Mouse (Mus musculus) heart, embryonic 13.5 days (tissue): ENCODE results near the gene Ier3. TPM values are rescaled to one million over a fixed set of nuclear protein-coding genes. Genes with fewer than 3 reads are reported as not detected.
A peak's percentile ranks its signal among the peaks of the same experiment; 100 is the strongest.
"Not testable (repeated sequence)": the region's sequence is repeated elsewhere in the genome, so short reads cannot be mapped to it uniquely, and the experiment has no call there.

Source experiments
- ATAC-seq: fragments of 200-750 bp; cut with Nextera tagmentation; 2 replicates; pipeline ENCODE4 v1.8.0; 2017; ENCODE audit warnings: moderate TSS enrichment; ENCODE audit not compliant: insufficient number of reproducible peaks, low FRiP score, low TSS enrichment; ENCODE audit errors: extremely low read depth
- H3K27ac ChIP-seq: fragments of 300-500 bp; sonication (generic); replicated peaks from 2 replicates; pipeline ENCODE4 v1.5.1; 2015; ENCODE audit warnings: moderate library complexity, mild to moderate bottlenecking, inconsistent platforms
- H3K27me3 ChIP-seq: fragments of 300-500 bp; sonication (generic); replicated peaks from 2 replicates; pipeline ENCODE4 v1.6.1; 2015; ENCODE audit warnings: mild to moderate bottlenecking, inconsistent platforms
- H3K36me3 ChIP-seq: fragments of 300-500 bp; sonication (generic); 2 replicates; pipeline ENCODE4 v1.6.1; 2015; ENCODE audit warnings: mild to moderate bottlenecking, inconsistent platforms
- H3K4me1 ChIP-seq: fragments of 300-500 bp; sonication (generic); 2 replicates; pipeline ENCODE4 v1.6.1; 2015; ENCODE audit warnings: inconsistent platforms
- H3K4me2 ChIP-seq: fragments of 300-500 bp; sonication (generic); 2 replicates; pipeline ENCODE4 v1.6.1; 2015; ENCODE audit warnings: inconsistent platforms, mild to moderate bottlenecking, moderate library complexity
- H3K4me3 ChIP-seq: fragments of 300-500 bp; sonication (generic); 2 replicates; pipeline ENCODE4 v1.5.1; 2015; ENCODE audit warnings: moderate library complexity, mild to moderate bottlenecking, inconsistent platforms
- H3K9ac ChIP-seq: fragments of 300-500 bp; sonication (generic); 2 replicates; pipeline ENCODE4 v1.6.1; 2015; ENCODE audit warnings: inconsistent platforms, mild to moderate bottlenecking, moderate library complexity
- H3K9me3 ChIP-seq: fragments of 300-500 bp; sonication (generic); 2 replicates; pipeline ENCODE4 v1.6.1; 2016; ENCODE audit warnings: inconsistent platforms
- WGBS: fragments of 180-500 bp; shearing (Covaris S2); methylation state at CpG from one replicate; pipeline ENCODE4 v1.1.7; 2015; ENCODE audit warnings: mixed read lengths; 5-methylcytosine and 5-hydroxymethylcytosine counted together
- polyA plus RNA-seq: library from polyadenylated mRNA; unstranded; fragments of >200 nt; fragmentation: Nextera tagmentation; extraction: Ambion mirVana; gene quantifications from 2 replicates; pipeline ENCODE4 v1.2.1, GENCODE M21; 2015

Gene Ier3
- polyA plus RNA-seq, 1 experiment from 2014 or later = 41.7 TPM

- ATAC-seq = peak; percentile 71
- H3K36me3 ChIP-seq = peaks cover 48% of the 10 kb centered on the region
- peak overlapping the region; percentile 99 for H3K27ac ChIP-seq
- H3K9ac ChIP-seq = peak overlapping the region; percentile 99
- H3K4me3 ChIP-seq = peak overlapping the region; percentile 94
- H3K4me2 ChIP-seq = peak overlapping the region; percentile 90
- under 1% methylated on average over 25 of the region's 25 CpGs for WGBS
- no peaks in the 10 kb centered on the region for H3K27me3 ChIP-seq
- peaks cover 50% of the 10 kb centered on the region for H3K4me1 ChIP-seq
- H3K9me3 ChIP-seq = no peaks in the 10 kb centered on the region
These were observed 15.5 kb downstream of the Ier3 start for GRCm38 (mm10) chr17:35836991-35837422.

GRCm38 (mm10) chr17:35837487-35837886 is 16.0 kb downstream of the Ier3 start:
- H3K4me2 ChIP-seq = peak overlapping the region; percentile 90

DNA sequence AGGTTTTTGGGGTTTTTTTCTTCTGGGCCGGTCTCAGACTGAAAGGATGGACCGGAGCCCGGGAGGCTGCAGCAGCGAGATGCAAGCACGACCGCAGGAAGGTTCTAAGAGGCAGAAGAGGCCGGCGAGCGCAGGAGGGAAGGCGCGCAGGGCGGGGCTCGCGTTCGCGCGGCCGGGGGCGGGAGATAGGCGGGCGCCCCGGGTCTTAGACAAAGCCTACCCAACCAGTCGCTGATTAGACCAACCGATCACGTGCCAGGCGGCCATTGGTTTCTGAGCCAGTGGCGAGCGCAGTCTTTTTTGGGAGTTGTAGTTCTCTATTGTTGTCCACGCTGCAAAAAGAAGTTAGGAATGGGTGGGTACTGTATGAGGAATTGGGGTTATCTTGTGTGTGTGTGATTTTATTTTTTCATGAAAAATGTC is 16.6 kb downstream of the Ier3 start, which contains the start of gene Tubb5:
Gene Tubb5 (minus strand): TSS at position 185 of the 423 bp plus-strand sequence.
- Histone ChIP-seq H3K9ac (peak within 1 kb of the TSS; percentile 99), H3K9me3 (no peaks in the 10 kb centered on the region), H3K27ac (peak within 1 kb of the TSS; percentile 99), H3K36me3 (peaks cover 37% of the 10 kb centered on the region), H3K4me1 (peaks cover 60% of the 10 kb centered on the region), H3K4me3 (peak within 1 kb of the TSS; percentile 94), H3K27me3 (no peaks in the 10 kb centered on the region), H3K4me2 (peak within 1 kb of the TSS; percentile 90)
- under 1% methylated on average over 29 of the region's 29 CpGs for WGBS
- ATAC-seq = peak; percentile 75

More at GRCm38 (mm10) chr17:35837487-35837886, 16.0 kb downstream of the Ier3 start:
- H3K27me3 ChIP-seq = no peaks in the 10 kb centered on the region
- H3K4me1 ChIP-seq = peaks cover 55% of the 10 kb centered on the region
- H3K27ac ChIP-seq = peak overlapping the region; percentile 99
- H3K9me3 ChIP-seq = no peaks in the 10 kb centered on the region
- peaks cover 44% of the 10 kb centered on the region for H3K36me3 ChIP-seq
- WGBS = under 1% methylated on average over 18 of the region's 18 CpGs
- H3K9ac ChIP-seq = peak overlapping the region; percentile 99
- ATAC-seq = no peak
- peak overlapping the region; percentile 94 for H3K4me3 ChIP-seq

- Histone ChIP-seq H3K27ac (peak overlapping the region; percentile 99), H3K9me3 (no peaks in the 10 kb centered on the region), H3K9ac (peak overlapping the region; percentile 82), H3K4me2 (peak overlapping the region; percentile 90), H3K27me3 (no peaks in the 10 kb centered on the region), H3K4me1 (peaks cover 57% of the 10 kb centered on the region), H3K4me3 (peak overlapping the region; percentile 94), H3K36me3 (peaks cover 33% of the 10 kb centered on the region)
- no peak for ATAC-seq
- 4% methylated on average over 5 of the region's 5 CpGs for WGBS
These were observed 17.1 kb downstream of the Ier3 start for GRCm38 (mm10) chr17:35838570-35838969.

DNA sequence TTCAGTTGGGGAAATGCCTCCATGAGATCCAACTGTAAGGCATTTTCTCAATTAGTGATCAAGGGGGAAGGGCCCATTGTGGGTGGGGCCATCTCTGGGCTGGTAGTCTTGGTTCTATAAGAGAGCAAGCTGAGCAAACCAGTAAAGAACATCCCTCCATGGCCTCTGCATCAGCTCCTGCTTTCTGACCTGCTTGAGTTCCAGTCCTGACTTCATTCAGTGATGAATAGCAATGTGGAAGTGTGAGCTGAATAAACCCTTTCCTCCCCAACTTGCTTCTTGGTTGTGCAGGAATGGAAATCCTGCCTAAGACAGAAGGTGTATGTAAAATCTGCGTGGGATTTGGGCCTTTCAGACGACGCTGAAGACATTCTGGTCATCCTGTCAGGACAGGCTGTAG is 17.5 kb downstream of the Ier3 start:
- ATAC-seq, H3K27me3 ChIP-seq, H3K9me3 ChIP-seq: not testable (repeated sequence)
- H3K9ac ChIP-seq = peak overlapping the region; percentile 82
- H3K36me3 ChIP-seq = peaks cover 30% of the 10 kb centered on the region
- WGBS = 54% methylated on average over 3 of the region's 3 CpGs
- H3K27ac ChIP-seq = peak overlapping the region; percentile 99
- H3K4me1 ChIP-seq = peaks cover 53% of the 10 kb centered on the region
- H3K4me3 ChIP-seq = peak overlapping the region; percentile 94
- peak overlapping the region; percentile 90 for H3K4me2 ChIP-seq

DNA sequence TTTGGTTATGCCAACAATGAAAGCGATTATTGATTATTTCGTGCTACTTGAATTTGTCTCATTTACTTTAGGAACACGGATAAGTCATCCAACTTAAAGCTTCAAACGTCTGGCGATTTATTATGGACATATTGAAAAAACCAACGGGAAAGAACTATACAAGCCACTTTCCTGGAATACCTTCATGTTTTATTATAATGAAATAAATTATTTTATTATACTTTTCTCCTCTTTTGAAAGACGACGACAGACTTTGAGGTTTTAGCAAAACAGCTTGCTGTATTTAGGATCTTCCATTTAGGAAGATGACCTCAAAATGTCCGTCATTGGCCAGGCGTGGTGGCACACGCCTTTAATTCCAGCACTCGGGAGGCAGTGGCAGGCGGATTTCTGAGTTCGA is 19.1 kb downstream of the Ier3 start:
- Histone ChIP-seq H3K4me3 (peak overlapping the region; percentile 68), H3K27ac (peak overlapping the region; percentile 73)
- 53% methylated on average over 14 of the region's 14 CpGs for WGBS

GRCm38 (mm10) chr17:35841076-35841950 is 19.8 kb downstream of the Ier3 start, which contains the start of gene Mdc1:
Mdc1 (plus strand) TSS chr17:35841515.
- ATAC-seq = peak; percentile 85
- H3K4me2 ChIP-seq = peak within 1 kb of the TSS; percentile 82
- H3K27me3 ChIP-seq = no peaks in the 10 kb centered on the region
- H3K9ac ChIP-seq = peak within 1 kb of the TSS; percentile 85
- peaks cover 30% of the 10 kb centered on the region for H3K4me1 ChIP-seq
- under 1% methylated on average over 59 of the region's 59 CpGs for WGBS
- peak within 1 kb of the TSS; percentile 84 for H3K27ac ChIP-seq
- H3K9me3 ChIP-seq = no peaks in the 10 kb centered on the region
- peak within 1 kb of the TSS; percentile 68 for H3K4me3 ChIP-seq
- H3K36me3 ChIP-seq = peaks cover 28% of the 10 kb centered on the region

More for the DNA sequence above, 19.1 kb downstream of the Ier3 start:
- Histone ChIP-seq H3K9me3 (no peaks in the 10 kb centered on the region), H3K4me2 (peak overlapping the region; percentile 82), H3K9ac (peak overlapping the region; percentile 74), H3K36me3 (peaks cover 28% of the 10 kb centered on the region), H3K4me1 (peaks cover 38% of the 10 kb centered on the region), H3K27me3 (no peaks in the 10 kb centered on the region)
- no peak for ATAC-seq

GRCm38 (mm10) chr17:35842006-35842405 is 20.5 kb downstream of the Ier3 start:
- Histone ChIP-seq H3K36me3 (peaks cover 30% of the 10 kb centered on the region), H3K9me3 (no peaks in the 10 kb centered on the region), H3K27ac (peak overlapping the region; percentile 84), H3K4me3 (peak overlapping the region; percentile 68), H3K9ac (peak overlapping the region; percentile 85), H3K27me3 (no peaks in the 10 kb centered on the region), H3K4me1 (peaks cover 27% of the 10 kb centered on the region), H3K4me2 (peak overlapping the region; percentile 82)
- WGBS = 14% methylated on average over 11 of the region's 11 CpGs
- no peak for ATAC-seq

DNA sequence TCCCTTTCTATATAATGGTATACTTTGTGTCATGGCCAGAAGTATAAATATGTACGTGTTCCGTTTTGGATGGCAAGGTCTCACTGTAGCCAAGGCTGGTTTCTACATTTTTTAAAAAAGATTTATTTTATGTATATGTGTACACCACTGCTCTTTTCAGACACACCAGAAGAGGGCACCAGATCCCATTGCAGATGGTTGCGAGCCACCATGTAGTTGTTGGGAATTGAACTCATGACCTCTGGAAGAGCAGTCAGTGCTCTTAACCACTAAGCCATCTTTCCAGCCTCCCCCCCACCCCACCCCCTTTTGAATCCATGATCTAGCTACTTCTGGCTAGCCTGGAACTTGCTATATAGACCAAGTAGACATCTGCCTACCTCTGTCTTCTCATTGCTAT is 22.0 kb downstream of the Ier3 start:
- no peak overlapping the region for H3K27ac ChIP-seq
- no peak overlapping the region for H3K4me3 ChIP-seq
- H3K4me1 ChIP-seq = peaks cover 27% of the 10 kb centered on the region
- H3K27me3 ChIP-seq = no peaks in the 10 kb centered on the region
- H3K9ac ChIP-seq = no peak overlapping the region; the same call in 1 of the 2 replicates
- H3K9me3 ChIP-seq = no peaks in the 10 kb centered on the region
- ATAC-seq = no peak
- H3K4me2 ChIP-seq = no peak overlapping the region
- 93% methylated on average over 3 of the region's 3 CpGs for WGBS
- peaks cover 45% of the 10 kb centered on the region for H3K36me3 ChIP-seq

GRCm38 (mm10) chr17:35848112-35848511 is 26.6 kb downstream of the Ier3 start:
- Histone ChIP-seq H3K4me3 (no peak overlapping the region), H3K27ac (no peak overlapping the region), H3K4me1 (peaks cover 1% of the 10 kb centered on the region; the same call in 1 of the 2 replicates), H3K9me3 (no peaks in the 10 kb centered on the region), H3K27me3 (no peaks in the 10 kb centered on the region), H3K36me3 (peaks cover 89% of the 10 kb centered on the region), H3K9ac (peak overlapping the region; percentile 24), H3K4me2 (no peak overlapping the region)
- ATAC-seq = no peak
- WGBS = 48% methylated on average over 1 of the region's 1 CpGs

- Histone ChIP-seq H3K4me1 (no peaks in the 10 kb centered on the region), H3K4me2 (no peak overlapping the region), H3K27ac (no peak overlapping the region), H3K9me3 (no peaks in the 10 kb centered on the region), H3K27me3 (no peaks in the 10 kb centered on the region), H3K4me3 (no peak overlapping the region), H3K36me3 (peaks cover 96% of the 10 kb centered on the region), H3K9ac (no peak overlapping the region)
- 72% methylated on average over 3 of the region's 3 CpGs for WGBS
- no peak for ATAC-seq
These were observed 29.5 kb downstream of the Ier3 start for GRCm38 (mm10) chr17:35850974-35851373.
